Mouse (Mus musculus) embryonic facial prominence, embryonic 12.5 days (tissue): ENCODE measurements at regions not wholly inside any gene's neighbourhood (a gene's known extent, or its start where the extent isn't known, plus 50 kb on each side); places are given as distances from the start of the nearest gene placed in this dataset.

ENCODE experiments used
- ATAC-seq: fragments of 200-750 bp; cut with Nextera tagmentation; 2 replicates; pipeline ENCODE4 v1.8.0; 2017; ENCODE audit not compliant: insufficient number of reproducible peaks, insufficient read depth, low FRiP score, low TSS enrichment
- H3K27ac ChIP-seq: fragments of 300-500 bp; sonication (generic); 2 replicates; pipeline ENCODE4 v1.5.1; 2016; ENCODE audit warnings: mild to moderate bottlenecking
- H3K27me3 ChIP-seq: fragments of 300-500 bp; sonication (generic); 2 replicates; pipeline ENCODE4 v1.6.1; 2016; ENCODE audit warnings: mild to moderate bottlenecking, moderate library complexity
- H3K36me3 ChIP-seq: fragments of 300-500 bp; sonication (generic); 2 replicates; pipeline ENCODE4 v1.6.1; 2016; ENCODE audit warnings: mild to moderate bottlenecking
- H3K4me1 ChIP-seq: fragments of 300-500 bp; sonication (generic); 2 replicates; pipeline ENCODE4 v1.6.1; 2016
- H3K4me2 ChIP-seq: fragments of 300-500 bp; sonication (generic); replicated peaks from 2 replicates; pipeline ENCODE4 v1.6.1; 2016; ENCODE audit warnings: mild to moderate bottlenecking, moderate library complexity
- H3K4me3 ChIP-seq: fragments of 300-500 bp; sonication (generic); 2 replicates; pipeline ENCODE4 v1.5.1; 2016; ENCODE audit warnings: mild to moderate bottlenecking
- H3K9ac ChIP-seq: fragments of 300-500 bp; sonication (generic); 2 replicates; pipeline ENCODE4 v1.6.1; 2016; ENCODE audit warnings: mild to moderate bottlenecking, moderate library complexity
- H3K9me3 ChIP-seq: fragments of 300-500 bp; sonication (generic); 2 replicates; pipeline ENCODE4 v1.6.1; 2016; ENCODE audit warnings: mild to moderate bottlenecking, moderate library complexity
- WGBS: fragments of 180-500 bp; shearing (Covaris S2); methylation state at CpG from one replicate; pipeline ENCODE4 v1.1.7; 2016; 5-methylcytosine and 5-hydroxymethylcytosine counted together

DNA sequence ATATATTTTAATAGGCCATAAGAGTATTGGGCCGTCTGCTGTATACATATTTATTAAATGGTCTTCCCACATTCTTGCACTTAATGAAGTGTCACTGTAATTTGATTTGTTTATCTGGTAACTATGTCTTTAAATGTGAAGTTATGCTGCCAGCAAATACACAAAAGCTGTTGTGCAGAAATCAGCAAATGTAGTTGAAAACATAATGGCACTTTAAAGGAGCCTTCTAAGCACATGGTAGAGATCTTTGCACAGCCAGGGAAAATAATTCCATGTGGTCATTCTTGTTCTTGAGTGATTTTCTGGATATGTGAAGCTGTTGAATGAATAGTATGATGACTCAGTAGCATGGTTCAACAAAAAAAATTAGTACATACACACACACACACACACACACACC is 164.4 kb upstream of the Meox2 start:
- no peak for ATAC-seq
- Histone ChIP-seq H3K9me3 (no peaks in the 10 kb centered on the region), H3K4me2 (no peak overlapping the region), H3K9ac (no peak overlapping the region), H3K27ac (no peak overlapping the region), H3K27me3 (no peaks in the 10 kb centered on the region), H3K4me1 (no peaks in the 10 kb centered on the region), H3K36me3 (no peaks in the 10 kb centered on the region), H3K4me3 (no peak overlapping the region)
- WGBS = 82% methylated on average over 1 of the region's 1 CpGs

DNA sequence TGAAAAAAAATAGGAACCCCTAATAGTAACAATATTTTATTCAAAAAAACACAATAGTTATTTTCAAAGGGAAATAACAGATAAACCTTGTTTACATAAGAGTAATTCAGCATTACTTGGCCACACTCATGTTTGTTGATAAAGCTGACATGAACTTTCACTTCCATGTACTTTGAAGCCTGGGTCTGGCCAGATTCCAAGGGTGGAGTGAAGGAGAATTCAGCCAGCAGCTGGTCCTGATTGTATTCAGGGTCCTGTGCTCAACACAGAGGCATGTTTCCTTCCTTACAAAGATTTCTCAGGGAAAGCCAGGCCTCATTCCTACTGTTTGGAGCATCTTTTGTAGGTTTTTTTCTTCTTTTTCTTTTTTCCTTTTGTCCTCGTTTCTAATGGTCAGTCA is 162.4 kb upstream of the Meox2 start:
- no peak overlapping the region for H3K4me2 ChIP-seq
- H3K9ac ChIP-seq = no peak overlapping the region
- H3K36me3 ChIP-seq = no peaks in the 10 kb centered on the region
- no peaks in the 10 kb centered on the region for H3K4me1 ChIP-seq
- H3K9me3 ChIP-seq = no peaks in the 10 kb centered on the region
- no peak overlapping the region for H3K27ac ChIP-seq
- ATAC-seq = no peak
- H3K27me3 ChIP-seq = no peaks in the 10 kb centered on the region
- H3K4me3 ChIP-seq = no peak overlapping the region
- 46% methylated on average over 1 of the region's 1 CpGs for WGBS

DNA sequence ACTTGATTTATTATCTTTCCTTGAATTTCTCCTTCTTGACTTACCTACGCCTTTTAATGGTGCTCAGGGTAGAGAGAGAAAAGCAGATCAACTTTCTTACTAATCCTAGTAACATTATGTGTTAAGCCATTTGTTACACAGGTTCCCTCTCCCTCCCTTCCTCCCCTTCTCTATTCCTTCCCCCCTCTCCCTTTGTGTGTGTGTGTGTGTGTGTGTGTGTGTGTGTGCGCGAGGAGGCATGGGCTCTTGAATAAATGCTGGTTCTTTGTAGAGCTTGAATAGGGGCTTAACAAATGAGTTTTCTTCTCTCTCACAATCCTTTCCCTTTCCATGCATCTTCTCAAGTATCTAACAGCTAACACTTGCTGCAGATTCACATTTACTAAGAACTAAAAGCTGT is 160.4 kb upstream of the Meox2 start:
- ATAC-seq = no peak
- H3K27me3 ChIP-seq = no peaks in the 10 kb centered on the region
- no peaks in the 10 kb centered on the region for H3K9me3 ChIP-seq
- no peak overlapping the region for H3K4me2 ChIP-seq
- 84% methylated on average over 3 of the region's 3 CpGs for WGBS
- no peak overlapping the region for H3K27ac ChIP-seq
- no peaks in the 10 kb centered on the region for H3K36me3 ChIP-seq
- no peaks in the 10 kb centered on the region for H3K4me1 ChIP-seq
- no peak overlapping the region for H3K4me3 ChIP-seq
- H3K9ac ChIP-seq = no peak overlapping the region

DNA sequence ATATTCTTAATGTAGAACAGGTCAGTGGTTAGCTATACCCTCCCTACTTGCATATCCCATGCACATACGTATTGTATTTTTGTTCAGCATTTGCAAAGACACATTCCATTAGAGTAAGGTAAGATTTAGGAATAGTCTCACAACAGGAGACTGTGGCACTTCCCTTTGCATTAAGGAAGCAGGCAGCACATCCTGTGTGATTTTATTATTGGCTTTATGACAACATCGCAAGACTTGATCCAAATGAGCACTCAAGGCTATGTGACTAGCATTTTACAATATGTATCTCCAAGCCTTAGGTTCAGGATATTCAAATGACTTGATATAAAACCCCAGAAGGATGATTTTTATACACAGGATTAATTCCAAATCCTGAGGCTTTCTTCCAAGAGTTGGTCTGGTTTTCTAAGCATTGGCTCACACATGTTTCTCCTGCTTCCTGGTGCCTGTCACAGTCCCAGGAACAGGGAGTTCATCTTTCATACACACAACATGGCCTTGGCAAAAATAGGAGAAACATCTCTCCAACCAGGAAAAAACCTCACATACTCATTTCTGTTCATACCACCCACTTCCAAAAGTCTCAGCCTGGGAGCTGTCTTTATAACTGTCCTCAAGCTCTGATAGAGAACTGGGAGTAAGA is 159.1 kb upstream of the Meox2 start:
- Histone ChIP-seq H3K36me3 (no peaks in the 10 kb centered on the region), H3K9me3 (no peaks in the 10 kb centered on the region), H3K27me3 (no peaks in the 10 kb centered on the region), H3K4me2 (no peak overlapping the region), H3K4me3 (no peak overlapping the region), H3K4me1 (no peaks in the 10 kb centered on the region), H3K27ac (no peak overlapping the region), H3K9ac (no peak overlapping the region)
- WGBS = 81% methylated on average over 2 of the region's 2 CpGs
- ATAC-seq = no peak

DNA sequence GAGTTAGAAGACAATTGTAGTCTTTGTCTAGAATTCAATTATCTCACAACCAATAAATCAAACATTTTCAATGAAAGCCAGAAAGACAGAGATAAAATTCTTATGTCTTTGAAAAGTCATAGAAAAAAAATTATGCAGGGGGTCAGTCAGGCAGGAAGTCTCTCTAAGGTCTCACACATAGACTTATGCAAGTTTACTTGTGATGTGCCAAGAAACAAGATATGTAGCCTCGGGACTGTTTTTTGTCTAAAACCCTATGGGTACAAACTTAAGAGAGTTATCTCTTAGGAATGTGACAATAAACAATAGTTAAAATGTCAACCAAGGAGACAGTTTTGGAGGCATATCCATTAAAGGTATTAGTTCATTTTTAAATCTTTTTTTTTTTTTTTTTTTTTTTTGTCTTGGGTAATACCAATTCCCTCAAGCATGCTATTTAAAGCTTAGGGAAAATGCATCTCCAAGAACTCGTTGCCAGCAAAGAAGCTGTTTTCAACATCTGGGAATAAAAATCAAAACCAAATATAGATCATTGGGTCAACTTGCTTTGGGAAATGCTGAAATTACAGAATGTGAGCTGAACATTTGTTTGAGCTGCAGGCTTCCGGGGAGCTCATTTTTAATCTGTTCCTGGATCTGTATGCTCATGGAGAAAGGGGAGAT is 133.8 kb upstream of the Meox2 start:
- 62% methylated on average over 3 of the region's 3 CpGs for WGBS

DNA sequence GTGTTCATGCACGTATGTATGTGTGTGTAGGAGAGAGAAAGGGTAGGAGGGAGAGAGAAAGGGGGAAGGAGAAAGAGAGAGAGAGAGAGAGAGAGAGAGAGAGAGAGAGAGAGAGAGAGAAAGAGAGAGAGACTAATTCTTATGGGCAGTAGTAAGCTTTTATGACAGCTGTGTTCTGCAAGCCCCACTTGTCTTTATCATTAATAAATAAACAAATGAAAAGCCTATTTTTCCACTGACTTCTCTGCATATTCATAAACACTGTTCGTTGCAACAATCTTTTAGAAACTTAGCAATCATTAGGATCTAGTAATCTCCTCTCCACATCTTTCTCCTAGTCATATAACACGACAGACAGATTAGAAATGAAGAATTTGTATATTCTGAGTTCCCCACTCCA is 131.2 kb upstream of the Meox2 start:
- H3K27me3 ChIP-seq = no peaks in the 10 kb centered on the region
- no peaks in the 10 kb centered on the region for H3K9me3 ChIP-seq
- H3K9ac ChIP-seq = no peak overlapping the region
- H3K4me1 ChIP-seq = no peaks in the 10 kb centered on the region
- no peaks in the 10 kb centered on the region for H3K36me3 ChIP-seq
- no peak overlapping the region for H3K27ac ChIP-seq
- no peak for ATAC-seq
- no peak overlapping the region for H3K4me3 ChIP-seq
- 81% methylated on average over 3 of the region's 3 CpGs for WGBS
- H3K4me2 ChIP-seq = no peak overlapping the region

More for the DNA sequence above, 133.8 kb upstream of the Meox2 start:
- H3K4me1 ChIP-seq = no peaks in the 10 kb centered on the region
- no peak overlapping the region for H3K9ac ChIP-seq
- no peaks in the 10 kb centered on the region for H3K9me3 ChIP-seq
- no peaks in the 10 kb centered on the region for H3K27me3 ChIP-seq
- no peak for ATAC-seq
- no peak overlapping the region for H3K4me3 ChIP-seq
- H3K36me3 ChIP-seq = no peaks in the 10 kb centered on the region
- no peak overlapping the region for H3K27ac ChIP-seq
- no peak overlapping the region for H3K4me2 ChIP-seq

DNA sequence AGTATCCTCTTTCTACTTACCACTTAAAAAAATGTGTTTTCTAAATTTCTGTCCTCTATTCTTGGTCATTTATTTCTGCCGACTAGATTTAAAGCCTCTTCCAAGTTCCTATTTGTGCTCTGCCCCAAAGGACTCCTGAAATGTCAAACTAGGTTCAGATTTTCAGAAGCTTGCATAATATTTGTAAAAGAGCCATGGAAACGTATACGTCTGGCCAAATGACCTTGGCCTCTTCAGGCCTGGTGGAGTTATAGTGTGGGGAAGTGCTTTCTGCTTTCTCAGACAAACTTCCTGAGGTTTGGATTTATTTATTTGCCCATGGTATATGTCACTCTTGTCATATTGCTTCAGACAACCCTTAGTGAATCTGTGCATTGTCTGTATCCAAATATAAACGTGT is 117.2 kb upstream of the Meox2 start:
- Histone ChIP-seq H3K4me1 (no peaks in the 10 kb centered on the region), H3K36me3 (no peaks in the 10 kb centered on the region), H3K9me3 (no peaks in the 10 kb centered on the region), H3K9ac (no peak overlapping the region), H3K27me3 (no peaks in the 10 kb centered on the region), H3K4me3 (no peak overlapping the region), H3K4me2 (no peak overlapping the region), H3K27ac (no peak overlapping the region)
- 67% methylated on average over 4 of the region's 4 CpGs for WGBS
- ATAC-seq = no peak

DNA sequence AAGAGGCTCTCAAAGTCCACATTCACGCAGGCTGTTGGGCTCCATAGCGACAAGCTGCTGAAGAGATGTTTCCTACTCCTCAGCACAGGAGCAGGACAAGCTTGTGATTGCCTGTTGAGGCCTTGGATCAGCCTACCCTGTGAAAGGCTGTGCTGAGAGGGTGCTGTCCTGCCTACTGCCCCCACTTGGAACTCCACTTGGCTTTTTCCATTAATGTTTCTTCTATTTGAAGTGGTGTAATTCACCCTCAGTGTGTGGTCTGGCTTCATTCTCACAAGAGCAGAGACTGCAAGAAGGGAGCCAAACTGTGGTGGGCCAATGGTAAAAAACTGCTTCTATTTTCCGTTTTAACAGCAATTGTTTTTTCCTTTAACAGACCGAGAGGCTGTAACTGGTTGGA is 116.4 kb upstream of the Meox2 start:
- Histone ChIP-seq H3K36me3 (no peaks in the 10 kb centered on the region), H3K27ac (no peak overlapping the region), H3K4me2 (no peak overlapping the region), H3K9me3 (no peaks in the 10 kb centered on the region), H3K27me3 (no peaks in the 10 kb centered on the region), H3K4me1 (no peaks in the 10 kb centered on the region), H3K9ac (no peak overlapping the region), H3K4me3 (no peak overlapping the region)
- WGBS = 75% methylated on average over 4 of the region's 4 CpGs
- ATAC-seq = no peak

DNA sequence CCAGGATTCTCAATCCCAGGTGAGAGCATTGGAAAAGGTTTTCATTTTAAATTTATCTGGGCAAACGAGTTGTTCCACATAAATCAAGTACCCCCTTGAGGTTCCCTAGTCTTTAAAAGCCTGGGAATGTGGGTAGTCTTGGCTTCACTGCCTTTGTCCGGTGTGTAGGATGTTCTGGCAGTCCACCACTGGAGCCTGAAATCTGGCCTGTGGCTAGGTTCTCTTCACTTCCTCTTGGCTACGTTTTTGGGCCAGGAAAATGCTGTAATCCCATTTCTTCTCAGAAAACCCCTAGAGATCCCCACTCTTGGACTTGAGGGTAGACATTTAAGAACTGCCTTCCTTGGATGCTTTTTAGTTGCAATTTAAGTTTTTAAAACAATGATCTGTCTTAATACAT is 106.9 kb upstream of the Meox2 start:
- H3K9ac ChIP-seq = no peak overlapping the region
- H3K4me1 ChIP-seq = no peaks in the 10 kb centered on the region
- WGBS = 69% methylated on average over 3 of the region's 3 CpGs
- H3K4me2 ChIP-seq = no peak overlapping the region
- no peak overlapping the region for H3K4me3 ChIP-seq
- no peaks in the 10 kb centered on the region for H3K36me3 ChIP-seq
- H3K9me3 ChIP-seq = no peaks in the 10 kb centered on the region
- no peak for ATAC-seq
- H3K27me3 ChIP-seq = no peaks in the 10 kb centered on the region
- no peak overlapping the region for H3K27ac ChIP-seq

DNA sequence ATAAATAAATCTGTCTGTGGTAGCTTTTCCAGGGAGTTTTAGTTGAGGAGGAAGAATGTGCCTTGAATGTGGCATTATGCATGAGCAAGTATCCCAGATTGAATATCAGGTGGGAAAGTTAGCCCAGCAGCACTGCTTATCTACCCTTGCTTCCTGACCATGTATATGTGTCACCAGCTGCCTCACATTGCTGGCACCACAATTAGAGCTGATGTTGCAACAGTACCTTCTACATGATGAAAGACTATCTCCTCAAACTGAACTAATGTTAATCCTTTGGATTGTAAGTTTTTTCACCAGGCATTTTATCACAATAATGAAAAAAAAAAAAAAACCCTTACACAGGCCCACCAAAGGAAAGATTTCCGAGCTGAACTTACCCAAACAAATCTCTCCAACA is 103.1 kb upstream of the Meox2 start:
- WGBS = 69% methylated on average over 1 of the region's 1 CpGs
- no peak for ATAC-seq

DNA sequence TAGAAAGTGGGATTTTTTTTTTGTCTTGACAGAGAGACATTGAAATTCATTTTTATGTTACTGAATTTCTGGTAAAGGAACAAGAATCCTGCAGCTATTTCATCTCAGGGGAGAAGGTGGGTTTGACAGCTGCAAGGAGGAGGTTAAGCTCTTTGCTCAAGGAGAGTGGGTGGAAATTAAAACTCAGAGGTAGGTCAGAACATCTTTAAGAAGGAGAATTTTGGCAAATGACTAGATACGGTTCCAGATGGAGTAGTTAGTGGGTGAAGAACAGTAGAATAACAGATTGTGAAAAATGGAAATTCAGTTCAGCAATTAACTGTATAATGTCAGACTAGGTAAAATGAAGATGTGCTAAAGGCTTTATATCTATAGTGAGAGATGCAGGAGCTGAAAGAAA is 98.0 kb upstream of the Meox2 start:
- Histone ChIP-seq H3K9ac (no peak overlapping the region), H3K36me3 (no peaks in the 10 kb centered on the region), H3K4me1 (no peaks in the 10 kb centered on the region), H3K27ac (no peak overlapping the region), H3K27me3 (no peaks in the 10 kb centered on the region), H3K4me2 (no peak overlapping the region), H3K4me3 (no peak overlapping the region), H3K9me3 (no peaks in the 10 kb centered on the region)
- 83% methylated on average over 1 of the region's 1 CpGs for WGBS
- no peak for ATAC-seq

More for the DNA sequence above, 103.1 kb upstream of the Meox2 start:
- Histone ChIP-seq H3K9me3 (no peaks in the 10 kb centered on the region), H3K36me3 (no peaks in the 10 kb centered on the region), H3K27ac (no peak overlapping the region), H3K4me2 (no peak overlapping the region), H3K27me3 (no peaks in the 10 kb centered on the region), H3K4me3 (no peak overlapping the region), H3K9ac (no peak overlapping the region), H3K4me1 (no peaks in the 10 kb centered on the region)

DNA sequence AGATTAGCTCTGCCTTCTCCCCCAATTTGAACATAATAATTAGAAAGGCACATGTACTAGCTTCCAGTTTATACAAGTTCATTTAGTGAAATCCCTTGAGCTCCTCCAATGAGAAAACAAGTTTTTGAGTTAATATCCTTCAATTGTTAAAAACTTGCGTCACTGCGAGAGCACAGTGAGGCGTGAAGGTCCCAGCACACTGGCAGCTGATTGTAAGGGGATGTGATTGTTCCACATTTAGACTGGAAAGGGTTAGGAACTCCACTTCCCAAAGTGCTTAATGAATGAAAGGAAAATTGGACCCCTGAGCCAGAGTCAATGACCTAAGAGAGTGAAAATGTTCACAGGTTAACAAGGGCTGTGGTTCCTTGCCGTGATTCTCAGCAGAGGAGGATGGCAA is 93.9 kb upstream of the Meox2 start:
- Histone ChIP-seq H3K27ac (no peak overlapping the region), H3K27me3 (no peaks in the 10 kb centered on the region), H3K4me2 (no peak overlapping the region), H3K9me3 (no peaks in the 10 kb centered on the region), H3K4me3 (no peak overlapping the region), H3K4me1 (no peaks in the 10 kb centered on the region), H3K9ac (no peak overlapping the region), H3K36me3 (no peaks in the 10 kb centered on the region)
- ATAC-seq = no peak
- 52% methylated on average over 4 of the region's 4 CpGs for WGBS
